Mouse (Mus musculus) skeletal muscle tissue, adult 2 months (tissue): ENCODE data around the gene Mical2.

Experiments
- DNase-seq: peaks from one replicate; pipeline ENCODE4 v3.0.0-alpha.2; 2012; ENCODE audit warnings: low read depth, low spot score

Mical2 gene

DNA sequence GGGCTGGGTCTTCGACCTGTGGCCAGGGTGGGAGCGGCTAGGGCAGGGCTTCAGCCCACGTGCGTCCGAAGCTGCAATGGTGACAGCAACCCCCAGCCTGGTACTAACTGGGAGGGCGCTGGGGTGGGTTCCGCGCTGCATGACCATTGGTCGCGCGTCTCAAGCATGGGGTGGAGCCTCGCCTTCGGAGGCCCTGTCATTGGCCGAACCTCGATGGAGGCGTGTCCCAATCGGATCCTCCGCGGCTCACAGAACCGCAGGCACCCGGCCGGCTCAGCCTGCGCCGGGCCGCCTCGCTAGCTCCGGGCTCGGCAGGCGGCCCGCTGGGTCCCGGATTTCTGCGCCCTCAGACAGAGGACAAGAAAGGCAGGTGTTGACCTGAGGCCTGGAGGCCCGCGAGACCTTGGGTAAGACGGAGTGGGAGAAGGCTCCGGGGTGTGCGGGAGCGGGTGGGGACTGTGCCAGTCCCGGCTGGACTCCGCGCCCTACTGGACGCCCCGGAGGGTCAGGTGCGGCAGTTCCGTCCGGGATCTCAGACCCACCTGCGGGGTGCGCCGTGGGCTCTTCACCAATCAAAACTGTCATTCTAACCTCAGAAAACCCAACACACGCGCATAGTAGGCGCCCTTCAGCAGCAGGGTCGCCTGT is at the start of gene Mical2:
Mical2 (plus strand) TSS at position 242 of the 648 bp plus-strand sequence.
- peak; percentile 93 for DNase-seq

DNA sequence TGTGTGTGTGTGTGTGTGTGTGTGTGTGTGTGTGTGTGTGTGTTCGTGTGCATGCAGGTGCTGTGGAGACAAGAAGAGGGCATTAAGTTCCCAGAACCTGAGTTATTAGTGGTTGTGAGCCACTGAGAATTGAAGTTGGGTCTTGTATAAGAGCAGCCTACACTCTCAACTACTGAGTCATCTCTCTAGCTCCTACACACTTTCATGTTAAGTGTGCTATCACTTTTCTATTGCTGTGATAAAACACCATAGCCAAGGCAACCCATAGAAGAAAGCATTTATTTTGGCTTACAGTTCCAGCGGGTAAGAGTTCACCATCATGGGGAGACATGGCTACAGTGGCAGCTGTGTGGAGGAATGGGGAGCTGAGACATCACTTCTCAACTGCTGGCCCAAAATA is 49.0 kb upstream of the Mical2 start:
- no peak for DNase-seq

DNA sequence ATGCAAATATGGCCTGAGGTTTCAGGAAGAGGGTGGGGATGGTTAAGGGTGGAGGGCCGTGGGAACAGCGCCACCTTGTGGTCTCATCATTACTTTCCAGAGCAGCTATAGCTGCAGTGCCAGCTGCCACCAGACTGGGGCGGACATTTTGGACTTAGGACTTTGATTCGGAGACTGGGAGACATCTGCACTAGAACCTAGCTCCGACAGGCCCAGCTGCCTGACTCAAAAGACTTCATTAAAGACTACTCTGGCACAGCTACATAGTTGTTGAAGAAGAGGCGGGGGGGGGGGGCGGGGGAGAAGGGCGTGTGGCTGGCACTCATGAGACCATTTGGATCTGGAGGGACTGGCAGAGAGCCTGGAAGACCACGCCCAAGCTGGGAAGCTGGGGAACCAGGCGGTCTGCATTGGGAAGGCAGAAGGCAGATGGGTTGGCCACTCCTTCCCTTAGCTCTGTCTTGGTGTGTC is 45.4 kb upstream of the Mical2 start:
- DNase-seq = peak; percentile 81

DNA sequence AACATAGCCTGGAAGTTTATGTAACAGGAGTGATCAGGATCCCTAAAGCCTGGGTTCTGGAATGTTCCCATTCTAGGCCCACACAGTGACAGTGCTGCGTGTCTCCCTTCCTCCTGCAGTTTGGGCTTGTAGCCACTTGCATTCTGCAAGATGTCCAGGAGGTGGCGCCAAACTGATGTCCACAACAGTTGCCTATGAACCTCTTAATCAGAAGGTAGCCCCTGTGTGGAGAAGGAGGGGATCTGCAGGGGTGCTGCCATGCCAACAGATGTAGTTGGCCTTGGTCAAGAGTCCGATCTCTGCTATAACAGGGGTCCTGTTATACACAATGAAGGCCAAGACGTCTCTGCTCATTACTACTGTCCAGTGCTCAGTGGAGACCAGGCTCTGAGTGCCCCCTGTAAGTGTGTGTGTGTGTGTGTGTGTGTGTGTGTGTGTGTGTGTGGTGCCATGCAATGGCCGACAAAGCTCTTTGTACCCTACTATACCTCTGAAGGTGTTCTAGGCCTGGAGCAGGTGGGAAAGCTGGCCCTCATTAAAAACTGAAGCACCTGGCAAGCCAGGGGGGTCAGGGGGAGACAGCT is 42.3 kb upstream of the Mical2 start:
- peak; percentile 91 for DNase-seq

DNA sequence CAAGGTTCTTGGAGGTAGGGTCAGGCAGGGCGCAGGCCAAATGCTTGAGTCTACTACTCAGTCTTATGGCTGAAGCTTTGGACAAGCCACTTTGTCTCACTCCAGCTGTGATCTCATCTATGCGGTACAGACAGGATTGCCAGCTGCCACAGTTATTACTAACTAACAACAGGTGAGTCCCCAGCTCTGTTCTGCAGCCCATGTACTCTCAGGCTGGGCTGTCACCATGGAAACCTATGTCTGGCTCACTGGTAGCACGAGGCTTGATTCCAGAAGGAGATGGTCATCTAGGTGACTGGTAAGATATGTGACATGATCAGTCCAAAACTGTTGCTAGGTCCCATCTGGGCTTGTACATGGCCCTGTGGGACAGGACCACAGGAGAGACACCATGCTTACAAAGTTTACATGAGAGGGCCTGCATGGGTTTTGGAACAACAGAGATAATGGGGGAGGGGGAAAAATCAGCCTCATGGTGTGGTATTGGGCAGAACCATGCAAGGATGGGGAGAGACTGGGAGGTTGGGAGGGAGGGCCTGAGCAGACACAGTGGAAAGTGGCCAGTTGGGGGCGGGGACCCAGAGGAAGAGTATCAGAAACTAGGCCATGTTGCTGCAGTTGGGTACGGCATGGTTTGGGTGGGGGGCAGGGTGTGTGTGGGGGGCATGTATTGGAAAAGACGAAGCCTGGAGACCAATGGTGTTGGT is 41.0 kb upstream of the Mical2 start:
- DNase-seq = no peak

DNA sequence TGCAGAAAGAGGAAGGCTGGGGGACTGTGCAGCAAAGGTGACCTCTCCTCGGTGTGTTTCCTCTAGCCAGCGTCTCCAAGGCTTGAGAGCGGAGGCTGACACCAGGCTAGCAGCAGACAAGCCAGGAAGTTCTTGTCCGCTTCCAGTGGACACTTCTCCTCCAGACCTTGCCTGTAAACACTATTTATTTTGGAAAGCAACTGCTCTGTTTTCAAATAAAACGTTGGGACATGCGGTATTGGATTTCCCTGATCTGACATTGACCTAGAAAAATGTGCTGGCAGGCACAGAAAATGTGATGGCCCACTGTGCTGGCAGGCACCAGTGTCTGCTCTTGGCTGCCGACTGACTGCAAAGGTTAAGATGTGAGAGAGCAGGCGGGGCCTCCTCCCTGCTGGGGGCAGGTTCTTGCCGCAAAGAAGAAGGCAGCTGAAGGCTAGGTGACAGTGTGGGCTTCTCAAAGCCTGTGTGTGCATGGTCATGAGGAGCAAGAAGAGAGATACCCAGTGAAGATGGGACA is 40.4 kb upstream of the Mical2 start:
- DNase-seq = peak; percentile 91

DNA sequence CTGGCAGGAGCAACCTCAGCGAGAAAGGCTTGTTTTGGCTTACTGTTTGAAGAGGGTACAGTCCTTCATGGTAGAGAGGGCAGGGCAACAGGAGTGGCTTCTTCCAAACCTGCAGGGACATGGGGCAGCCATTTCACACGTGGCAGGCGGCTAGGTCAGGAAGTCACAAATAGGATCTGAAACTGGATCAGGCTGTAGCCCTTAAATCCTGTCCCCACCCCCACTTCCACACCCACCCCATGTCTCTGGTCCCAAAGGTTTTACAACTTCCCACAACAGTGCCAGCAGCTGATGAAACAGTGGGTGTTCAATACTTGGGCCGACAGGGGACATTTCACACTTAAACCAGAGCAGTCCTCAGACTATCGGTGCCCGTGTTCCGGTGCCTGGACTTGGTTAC is 38.8 kb upstream of the Mical2 start:
- no peak for DNase-seq

DNA sequence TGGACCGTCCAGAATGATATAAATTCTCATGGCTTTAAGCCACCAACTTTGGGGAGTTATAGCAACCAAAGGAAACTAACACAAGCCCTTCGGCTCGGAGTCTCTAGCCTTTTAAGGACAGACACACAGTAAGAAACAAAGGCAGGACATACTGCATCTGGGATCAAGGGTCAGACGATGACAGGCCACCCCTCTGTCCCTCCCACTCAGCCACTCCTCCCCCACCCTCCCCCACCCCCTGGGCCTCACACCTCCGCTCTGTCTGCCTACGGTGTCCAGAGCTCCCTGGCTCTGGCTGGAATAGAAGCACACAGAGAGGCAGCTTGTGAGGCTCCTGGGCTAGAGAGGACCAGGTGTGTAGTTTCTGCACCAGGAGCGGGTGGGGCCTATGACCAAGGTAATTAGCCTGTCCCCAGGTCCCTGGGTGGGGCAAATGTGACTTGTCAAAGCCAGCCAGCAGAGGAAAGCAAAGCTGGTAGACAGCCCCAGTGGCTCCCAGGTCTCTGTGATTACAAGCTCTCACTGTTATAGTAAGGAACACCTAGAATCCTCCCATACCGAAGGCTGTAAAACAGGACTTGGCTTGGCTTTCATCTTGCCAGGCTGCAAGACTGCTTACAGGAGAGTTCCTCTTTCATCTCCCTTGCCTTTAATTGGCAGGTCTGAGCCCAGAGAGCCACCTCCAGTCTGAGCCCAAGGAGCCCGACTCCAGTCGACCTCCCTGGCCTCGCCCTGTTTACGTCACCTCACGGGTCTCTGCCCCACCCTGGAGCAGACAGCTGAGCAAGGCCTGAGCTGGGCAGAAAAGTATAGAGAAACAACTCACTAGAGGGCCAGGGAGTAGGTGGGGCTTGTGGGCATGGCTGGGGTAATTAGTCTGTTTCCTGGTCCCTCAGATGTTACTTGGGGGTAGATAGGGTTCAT is 37.9 kb upstream of the Mical2 start:
- no peak for DNase-seq

DNA sequence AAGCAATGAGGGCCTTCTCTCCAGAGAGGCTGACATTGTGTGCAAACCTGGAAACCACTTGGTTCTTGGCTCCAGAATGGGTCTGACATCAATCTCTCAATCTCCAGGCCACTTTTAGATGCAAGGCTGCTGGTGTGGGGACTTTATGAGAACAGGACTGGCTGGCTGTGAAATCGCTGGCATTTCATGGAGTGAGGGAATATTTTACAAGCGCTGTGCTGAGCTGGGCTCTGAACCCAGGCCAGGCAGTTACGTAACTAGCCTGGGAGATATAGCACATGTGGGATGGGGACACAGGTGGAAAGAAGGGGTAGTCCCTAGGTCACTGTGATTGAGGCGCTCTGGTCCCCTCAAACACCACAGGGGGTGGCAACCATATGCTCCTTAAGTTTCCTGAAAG is 33.4 kb upstream of the Mical2 start:
- peak; percentile 93 for DNase-seq

DNA sequence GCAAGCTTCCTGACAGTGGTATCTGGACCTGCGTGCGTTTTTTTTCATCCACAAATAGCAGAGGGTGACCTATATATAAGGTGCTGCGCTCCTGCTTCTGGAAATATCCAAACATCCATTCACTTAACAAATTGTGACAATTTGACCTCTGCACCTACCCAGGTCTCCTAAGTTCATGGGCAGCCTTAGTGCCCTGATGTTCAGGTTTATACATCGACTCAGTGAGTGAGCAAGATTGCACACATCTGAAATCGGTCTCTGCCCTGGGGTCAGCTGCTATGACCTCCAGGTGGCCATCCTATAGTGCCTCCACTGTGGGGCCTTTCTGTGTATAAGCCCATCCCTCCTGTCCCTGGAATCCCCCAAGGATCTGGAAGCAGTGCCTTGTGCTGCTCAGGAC is 32.9 kb upstream of the Mical2 start:
- no peak for DNase-seq

DNA sequence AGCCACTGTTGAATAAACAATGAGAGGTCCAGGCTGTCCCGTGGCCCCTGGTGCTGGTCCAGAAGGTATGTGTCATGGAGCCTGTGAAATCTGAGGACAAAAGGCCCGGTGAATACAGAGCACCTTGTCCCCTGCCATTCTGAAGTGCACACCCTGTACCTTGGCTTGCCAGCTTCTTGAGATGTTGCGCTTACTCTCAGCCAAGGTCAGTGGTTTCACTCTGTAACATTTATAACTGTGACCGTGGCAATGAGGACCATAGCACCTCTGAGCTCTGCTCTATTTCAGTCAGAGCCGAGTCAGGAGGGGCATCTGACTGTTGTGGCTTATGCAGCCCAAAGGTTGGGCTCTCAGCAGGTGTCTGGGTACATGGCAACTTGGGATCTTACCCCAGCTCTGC is 31.4 kb upstream of the Mical2 start:
- DNase-seq = peak; percentile 73

DNA sequence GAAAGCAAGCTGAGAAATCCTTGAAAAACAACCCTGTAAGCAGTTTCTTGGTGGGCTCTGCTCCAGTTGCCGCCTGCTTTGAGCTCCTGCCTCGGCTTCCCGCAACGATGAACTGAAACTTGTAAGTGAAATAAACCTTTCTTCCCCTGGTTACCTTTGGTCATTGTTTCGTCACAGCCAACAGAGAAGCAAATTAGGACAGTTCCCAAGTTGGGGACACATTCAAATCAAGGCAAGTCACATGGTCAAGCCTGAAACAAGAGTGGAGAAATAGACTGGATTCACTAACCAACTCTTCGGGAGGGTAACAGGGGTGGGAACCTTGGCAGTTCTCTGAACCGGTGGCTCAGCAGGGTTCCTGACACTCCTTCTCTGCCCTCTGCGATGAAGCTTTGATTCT is 28.2 kb upstream of the Mical2 start:
- no peak for DNase-seq

DNA sequence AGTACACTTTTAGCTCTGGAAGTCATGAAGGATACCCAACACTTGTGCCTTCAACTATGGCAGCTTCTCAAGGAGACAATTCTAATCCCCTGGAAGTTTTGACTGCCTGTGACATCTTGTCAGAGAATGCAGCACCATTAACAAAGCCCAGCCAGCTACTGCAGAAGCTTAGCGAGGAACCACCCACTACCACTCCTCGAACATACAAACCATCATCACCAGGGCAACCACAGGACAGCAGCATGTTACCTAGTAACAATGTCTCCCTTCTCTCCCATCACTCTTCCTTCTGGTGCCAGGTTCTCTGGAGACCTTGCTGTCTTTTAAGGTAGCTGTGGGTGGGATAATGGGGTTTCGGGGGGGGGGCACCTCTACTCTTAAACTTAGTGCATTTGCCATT is 26.3 kb upstream of the Mical2 start:
- no peak for DNase-seq

DNA sequence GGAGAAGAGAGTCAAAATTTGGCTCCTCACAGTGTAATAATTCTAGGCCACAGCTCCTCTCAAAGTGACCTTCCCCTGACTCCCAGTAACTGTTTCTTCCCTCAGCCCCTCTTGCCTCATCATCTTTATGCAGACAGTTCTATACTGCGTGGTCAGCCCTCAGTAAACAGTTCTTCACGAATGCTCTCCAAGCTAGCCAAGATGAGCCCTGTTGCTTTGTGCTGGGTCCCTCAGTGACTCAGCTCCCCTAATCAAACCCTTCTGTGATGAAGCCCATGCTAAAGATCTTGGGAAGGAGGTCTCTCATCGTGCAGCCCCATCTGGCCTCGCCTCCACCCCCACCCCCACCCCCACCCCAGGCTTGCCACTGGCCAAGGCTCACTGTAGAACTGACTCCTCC is 24.9 kb upstream of the Mical2 start:
- DNase-seq = no peak

DNA sequence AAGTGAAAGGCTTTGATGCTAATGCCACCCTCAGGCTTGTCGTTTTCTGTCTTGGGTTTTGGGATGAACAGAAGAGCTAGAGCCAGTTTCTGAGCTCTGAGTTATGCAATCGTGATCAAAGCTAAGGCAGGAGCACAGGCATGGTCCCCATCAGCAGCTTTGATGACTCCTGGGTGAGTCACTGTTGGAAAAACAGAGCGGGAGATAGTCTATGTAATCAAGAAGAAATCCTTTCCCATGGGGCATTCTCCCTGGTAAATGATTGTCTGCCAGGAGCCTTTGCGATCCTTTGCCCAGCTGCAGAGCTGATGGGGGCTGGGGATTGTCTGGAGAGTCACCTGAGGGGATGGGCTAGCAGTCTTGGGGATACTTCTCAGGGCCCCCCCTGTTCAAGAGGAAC is 23.5 kb upstream of the Mical2 start:
- DNase-seq = no peak

DNA sequence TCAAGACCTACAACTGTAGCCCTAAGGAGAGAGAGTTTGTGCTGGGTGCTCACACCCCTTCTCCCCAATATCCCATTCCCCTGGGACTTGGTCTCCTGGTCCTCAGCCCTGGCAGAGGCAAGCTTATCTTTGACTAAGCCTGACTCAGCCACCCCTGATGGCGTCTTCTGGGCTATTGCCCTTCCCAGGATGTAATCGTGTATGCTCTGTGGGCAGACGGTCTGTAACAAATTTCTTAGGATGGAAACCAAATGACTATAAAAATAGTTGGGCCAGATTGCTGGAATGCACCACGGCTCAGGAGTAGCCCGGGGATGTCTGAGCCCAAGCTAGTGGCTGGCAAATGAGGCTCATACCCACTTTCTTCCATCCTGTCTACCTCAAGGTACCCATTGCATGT is 22.8 kb upstream of the Mical2 start:
- DNase-seq = no peak

DNA sequence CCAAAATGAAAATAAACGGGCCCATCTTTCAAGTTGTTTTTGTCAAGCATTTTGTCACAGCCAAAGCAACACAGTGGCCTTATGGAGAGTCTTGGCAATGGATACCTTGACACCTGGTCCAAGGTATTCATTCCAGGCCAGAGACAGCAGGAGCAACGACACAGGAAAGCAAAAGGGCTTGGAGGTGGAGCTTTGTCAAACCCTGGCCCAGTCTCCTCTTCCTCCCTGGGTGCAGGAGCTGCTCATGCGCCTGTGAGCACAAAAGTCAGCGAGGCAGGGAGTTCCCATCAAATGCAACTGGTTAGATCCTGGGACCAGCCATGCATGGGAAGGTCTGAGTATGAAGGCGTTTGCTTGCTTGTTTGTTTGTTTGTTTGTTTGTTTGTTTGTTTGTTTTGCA is 21.7 kb upstream of the Mical2 start:
- DNase-seq = no peak

DNA sequence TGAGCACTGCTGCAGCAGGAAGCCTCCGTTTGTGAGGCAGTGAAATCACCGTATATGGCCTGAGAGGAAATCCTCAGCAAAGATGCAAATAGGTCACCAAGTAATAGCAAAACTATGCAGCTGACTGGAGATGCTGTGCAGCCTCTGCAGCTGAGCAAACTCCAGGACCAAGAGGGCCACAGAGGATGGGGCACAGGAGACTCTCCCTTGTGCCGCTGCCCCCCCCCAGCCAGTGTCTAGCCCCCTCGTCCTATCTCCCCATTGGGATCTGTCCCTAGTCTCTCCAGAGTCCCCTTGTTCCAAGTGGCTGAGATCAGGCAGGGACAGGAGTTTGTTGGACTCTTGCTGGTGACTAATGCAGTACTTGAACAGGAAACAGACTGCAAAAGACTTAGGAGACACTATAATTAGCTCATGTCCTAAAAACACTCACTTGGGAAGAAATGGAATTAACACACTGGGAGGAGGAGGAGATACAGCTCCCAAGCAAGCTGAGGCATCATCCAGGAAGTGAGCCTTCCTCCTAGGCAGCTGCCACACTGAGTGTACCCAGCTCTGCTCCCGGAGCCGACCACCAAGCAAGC is 21.2 kb upstream of the Mical2 start:
- no peak for DNase-seq

DNA sequence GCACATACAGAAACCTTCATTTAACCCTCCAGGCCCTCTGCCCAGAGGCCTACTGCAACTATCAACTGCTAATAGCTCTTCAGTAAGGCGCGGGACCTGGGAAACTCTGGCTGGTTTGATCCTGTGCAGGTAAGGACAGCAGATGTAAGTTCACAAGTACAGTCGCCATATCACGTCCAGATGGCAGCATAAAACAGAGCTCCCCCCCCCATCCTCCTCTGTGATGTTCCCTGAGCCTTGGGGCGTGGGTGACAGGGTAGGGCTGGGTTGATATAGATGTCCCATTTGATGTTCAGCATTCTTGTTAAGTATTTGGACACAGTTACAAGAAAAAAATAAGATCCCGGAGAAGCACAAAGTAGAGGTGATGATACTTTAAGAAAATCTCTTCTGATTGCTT is 20.1 kb upstream of the Mical2 start:
- DNase-seq = no peak

DNA sequence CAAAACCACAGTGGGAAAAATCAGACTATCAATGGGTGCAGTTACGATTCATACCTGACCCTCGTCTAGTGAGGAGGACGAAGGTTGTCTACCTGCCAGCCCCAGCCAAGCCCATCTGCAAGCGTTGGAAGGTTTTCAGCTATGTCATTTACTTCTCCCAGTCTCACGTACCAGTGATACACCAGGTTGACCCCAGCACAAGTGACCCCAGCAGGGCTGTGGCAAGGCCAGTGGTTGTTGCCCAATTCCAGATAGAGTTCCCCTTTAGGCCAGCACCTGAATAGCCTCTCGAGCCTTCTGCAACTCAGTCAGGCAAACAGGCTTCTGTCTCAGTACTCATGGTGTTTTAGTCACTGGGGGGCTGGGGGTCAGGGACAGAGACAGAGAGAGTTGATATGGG is 17.9 kb upstream of the Mical2 start:
- DNase-seq = no peak
